Mouse (Mus musculus): ENCODE measurements around the gene Adgrl2. TPM values are rescaled to one million over a fixed set of nuclear protein-coding genes. Genes with fewer than 3 reads are reported as not detected.

Adgrl2 gene
- polyA plus RNA-seq, 1 experiment = 112 TPM

- Histone ChIP-seq H3K4me1 (ENCODE audit: control insufficient read depth, insufficient read depth, low read length) (peaks cover 5% of the 10 kb centered on the region; the same call in 1 of the 2 replicates), H3K27ac (ENCODE audit: insufficient read depth, low read length) (no peak overlapping the region)
- TF ChIP-seq POLR2A (IDR thresholded peaks at IDR 0.05; ENCODE audit: low read depth, low read length) (no peak), CTCF (IDR thresholded peaks at IDR 0.05; ENCODE audit: borderline replicate concordance, insufficient read depth, low read length) (no peak)
Measured at GRCm38 (mm10) chr3:148898535-148899250, 91.7 kb downstream of the Adgrl2 start.

DNA sequence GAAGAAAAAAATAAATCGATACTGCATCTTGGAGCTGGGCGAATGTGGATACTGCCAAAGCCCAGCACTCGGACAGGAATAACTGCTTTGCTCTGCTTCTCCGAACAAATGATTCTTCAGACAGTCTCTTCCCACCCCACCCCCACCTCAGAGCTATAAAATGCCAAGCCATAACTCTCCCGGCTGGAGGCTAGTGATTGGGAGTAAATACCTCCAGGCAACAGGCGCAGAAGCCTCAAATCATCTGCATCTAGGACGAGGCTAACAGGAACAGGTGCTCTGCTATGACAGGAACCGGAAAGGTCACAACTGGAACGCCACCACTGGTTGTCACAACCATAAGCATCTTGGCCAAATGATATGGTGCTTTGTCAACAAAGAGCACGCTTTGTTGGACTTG is 94.1 kb downstream of the Adgrl2 start:
- TF ChIP-seq POLR2A (IDR thresholded peaks at IDR 0.05; ENCODE audit: low read depth, low read length) (no peak), CTCF (IDR thresholded peaks at IDR 0.05; ENCODE audit: borderline replicate concordance, insufficient read depth, low read length) (no peak)
- H3K4me3 ChIP-seq (ENCODE audit: insufficient read depth, low read length) = no peak overlapping the region
- H3K4me1 ChIP-seq (ENCODE audit: control insufficient read depth, insufficient read depth, low read length) = peaks cover 5% of the 10 kb centered on the region; the same call in 1 of the 2 replicates
- no peak overlapping the region for H3K27ac ChIP-seq (ENCODE audit: insufficient read depth, low read length)

More at GRCm38 (mm10) chr3:148898535-148899250, 91.7 kb downstream of the Adgrl2 start:
- no peak overlapping the region for H3K4me3 ChIP-seq (ENCODE audit: insufficient read depth, low read length)

- no peak for TF ChIP-seq POLR2A (IDR thresholded peaks at IDR 0.05; ENCODE audit: low read depth, low read length)
- no peak for TF ChIP-seq CTCF (IDR thresholded peaks at IDR 0.05; ENCODE audit: borderline replicate concordance, insufficient read depth, low read length)
- Histone ChIP-seq H3K4me1 (ENCODE audit: control insufficient read depth, insufficient read depth, low read length) (peaks cover 3% of the 10 kb centered on the region; the same call in 1 of the 2 replicates), H3K27ac (ENCODE audit: insufficient read depth, low read length) (no peak overlapping the region), H3K4me3 (ENCODE audit: insufficient read depth, low read length) (no peak overlapping the region)
Measured at GRCm38 (mm10) chr3:148895396-148896109, 94.8 kb downstream of the Adgrl2 start.

DNA sequence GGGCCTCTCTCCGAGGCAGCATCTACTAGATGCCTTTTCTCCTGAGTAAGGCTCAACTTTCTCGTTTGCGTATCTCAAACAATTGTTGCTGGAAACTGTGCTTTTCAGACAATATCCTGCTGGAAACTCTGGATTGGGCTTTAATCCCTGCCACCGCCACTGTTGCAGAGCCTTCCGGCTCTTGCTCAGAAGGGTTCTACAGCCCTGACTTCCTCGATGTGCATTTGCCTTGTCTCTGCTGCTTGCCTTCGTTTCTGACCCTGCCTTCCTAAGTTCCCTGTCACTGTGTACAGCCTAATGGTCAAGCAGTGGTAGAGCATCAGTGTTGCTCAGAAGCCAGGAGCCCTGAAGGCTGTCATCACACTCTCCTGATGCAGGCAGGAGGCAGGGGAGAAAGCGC is 95.5 kb downstream of the Adgrl2 start:
- no peak overlapping the region for H3K27ac ChIP-seq (ENCODE audit: insufficient read depth, low read length)
- H3K4me3 ChIP-seq (ENCODE audit: insufficient read depth, low read length) = no peak overlapping the region
- no peak for TF ChIP-seq CTCF (IDR thresholded peaks at IDR 0.05; ENCODE audit: borderline replicate concordance, insufficient read depth, low read length)
- no peak for TF ChIP-seq POLR2A (IDR thresholded peaks at IDR 0.05; ENCODE audit: low read depth, low read length)

GRCm38 (mm10) chr3:148887902-148888301 is 102.5 kb downstream of the Adgrl2 start:
- no peak overlapping the region for H3K4me3 ChIP-seq (ENCODE audit: insufficient read depth, low read length)
- TF ChIP-seq POLR2A (IDR thresholded peaks at IDR 0.05; ENCODE audit: low read depth, low read length) (no peak), CTCF (IDR thresholded peaks at IDR 0.05; ENCODE audit: borderline replicate concordance, insufficient read depth, low read length) (no peak)
- H3K27ac ChIP-seq (ENCODE audit: insufficient read depth, low read length) = no peak overlapping the region
- H3K4me1 ChIP-seq (ENCODE audit: control insufficient read depth, insufficient read depth, low read length) = no peaks in the 10 kb centered on the region

More for the DNA sequence above, 95.5 kb downstream of the Adgrl2 start:
- no peaks in the 10 kb centered on the region for H3K4me1 ChIP-seq (ENCODE audit: control insufficient read depth, insufficient read depth, low read length)

- no peak for TF ChIP-seq POLR2A (IDR thresholded peaks at IDR 0.05; ENCODE audit: low read depth, low read length)
- TF ChIP-seq CTCF (IDR thresholded peaks at IDR 0.05; ENCODE audit: borderline replicate concordance, insufficient read depth, low read length) = no peak
- Histone ChIP-seq H3K4me1 (ENCODE audit: control insufficient read depth, insufficient read depth, low read length) (no peaks in the 10 kb centered on the region), H3K4me3 (ENCODE audit: insufficient read depth, low read length) (no peak overlapping the region), H3K27ac (ENCODE audit: insufficient read depth, low read length) (no peak overlapping the region)
Measured at GRCm38 (mm10) chr3:148886956-148887355, 103.4 kb downstream of the Adgrl2 start.

GRCm38 (mm10) chr3:148885980-148886668 is 104.2 kb downstream of the Adgrl2 start:
- Histone ChIP-seq H3K4me3 (ENCODE audit: insufficient read depth, low read length) (no peak overlapping the region), H3K27ac (ENCODE audit: insufficient read depth, low read length) (no peak overlapping the region), H3K4me1 (ENCODE audit: control insufficient read depth, insufficient read depth, low read length) (peaks cover 2% of the 10 kb centered on the region; the same call in 1 of the 2 replicates)
- TF ChIP-seq CTCF (IDR thresholded peaks at IDR 0.05; ENCODE audit: borderline replicate concordance, insufficient read depth, low read length) = no peak
- TF ChIP-seq POLR2A (IDR thresholded peaks at IDR 0.05; ENCODE audit: low read depth, low read length) = no peak

GRCm38 (mm10) chr3:148885184-148885583 is 105.2 kb downstream of the Adgrl2 start:
- TF ChIP-seq CTCF (IDR thresholded peaks at IDR 0.05; ENCODE audit: borderline replicate concordance, insufficient read depth, low read length) = no peak
- TF ChIP-seq POLR2A (IDR thresholded peaks at IDR 0.05; ENCODE audit: low read depth, low read length) = no peak
- H3K27ac ChIP-seq (ENCODE audit: insufficient read depth, low read length) = no peak overlapping the region
- peaks cover 2% of the 10 kb centered on the region; the same call in 1 of the 2 replicates for H3K4me1 ChIP-seq (ENCODE audit: control insufficient read depth, insufficient read depth, low read length)
- no peak overlapping the region for H3K4me3 ChIP-seq (ENCODE audit: insufficient read depth, low read length)

DNA sequence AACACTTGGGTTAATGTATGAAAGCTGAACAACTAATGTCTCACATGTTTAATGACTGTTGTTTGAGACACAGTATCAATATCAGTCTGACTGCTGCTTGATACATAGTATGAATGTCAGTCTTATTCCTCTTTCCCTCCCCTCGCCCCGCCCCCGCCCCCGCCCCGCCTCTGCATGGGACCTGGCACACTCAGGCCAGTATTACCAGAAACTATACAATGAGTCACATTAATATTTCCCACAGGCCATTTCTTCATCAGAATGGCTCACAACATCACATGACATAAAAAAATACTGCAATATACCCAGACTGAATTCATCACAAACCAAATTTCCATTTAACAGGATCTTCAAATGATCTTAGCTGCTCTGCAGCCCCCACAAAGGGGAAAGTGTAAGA is 108.9 kb downstream of the Adgrl2 start:
- Histone ChIP-seq H3K4me3 (ENCODE audit: insufficient read depth, low read length) (no peak overlapping the region), H3K4me1 (ENCODE audit: control insufficient read depth, insufficient read depth, low read length) (peaks cover 2% of the 10 kb centered on the region; the same call in 1 of the 2 replicates), H3K27ac (ENCODE audit: insufficient read depth, low read length) (no peak overlapping the region)
- TF ChIP-seq POLR2A (IDR thresholded peaks at IDR 0.05; ENCODE audit: low read depth, low read length) (no peak), CTCF (IDR thresholded peaks at IDR 0.05; ENCODE audit: borderline replicate concordance, insufficient read depth, low read length) (no peak)

Data from embryonic fibroblast, embryonic 13.5 days (primary cell).